Mouse (Mus musculus) frontal cortex, postnatal 14 days (tissue): ENCODE results near the gene 0610037L13Rik.

Experiments
- DNase-seq, 2 experiments: peaks; one replicate each; pipeline ENCODE4 v3.0.0; 2022; ENCODE audit warnings: low spot score in 2 of 2

The 0610037L13Rik gene

DNA sequence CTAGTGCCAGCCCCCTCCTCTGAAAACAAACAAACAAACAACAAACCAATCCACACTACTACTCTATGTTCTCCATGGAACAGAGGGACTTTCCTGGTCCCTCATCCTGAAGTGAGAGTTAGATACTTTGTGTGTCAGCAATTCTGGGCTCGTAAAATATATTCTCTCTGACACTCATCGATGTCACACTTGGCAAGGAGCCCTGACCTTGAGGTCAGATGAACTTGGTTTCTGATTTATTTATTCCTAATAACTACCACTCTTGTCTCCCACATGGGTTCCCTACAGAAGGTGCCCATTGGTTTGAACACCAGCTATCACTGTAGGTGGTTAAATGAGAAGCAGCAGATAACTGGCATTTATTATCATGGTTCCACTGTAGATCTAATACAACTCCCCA, 30.7 kb downstream of the 0610037L13Rik start:
- no peak for DNase-seq

DNA sequence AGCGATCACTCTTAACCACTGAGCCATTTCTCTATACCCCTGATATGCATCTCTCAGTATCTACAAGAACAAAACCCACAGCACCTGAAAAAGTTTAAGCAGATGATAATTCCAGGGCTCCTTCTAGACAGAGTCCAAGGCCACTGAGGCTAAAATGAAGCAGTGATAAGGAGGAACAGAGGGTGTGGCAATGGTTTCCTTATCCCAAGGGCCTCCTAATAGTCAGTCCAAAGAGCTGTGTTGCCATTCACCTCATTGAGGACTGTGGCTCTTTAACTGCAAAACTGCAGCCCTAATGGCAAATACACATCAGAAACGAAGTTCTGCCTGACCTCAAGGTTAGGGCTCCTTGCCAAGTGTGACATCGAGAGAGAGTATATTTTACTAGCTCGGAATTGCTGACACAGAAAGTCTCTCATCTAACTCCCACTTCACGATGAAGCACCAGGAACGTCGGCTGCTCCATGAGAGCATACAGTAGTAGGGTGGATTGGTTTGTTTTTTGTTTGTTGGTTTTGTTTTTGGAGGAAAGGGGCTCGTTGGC, 31.6 kb downstream of the 0610037L13Rik start:
- no peak for DNase-seq

DNA sequence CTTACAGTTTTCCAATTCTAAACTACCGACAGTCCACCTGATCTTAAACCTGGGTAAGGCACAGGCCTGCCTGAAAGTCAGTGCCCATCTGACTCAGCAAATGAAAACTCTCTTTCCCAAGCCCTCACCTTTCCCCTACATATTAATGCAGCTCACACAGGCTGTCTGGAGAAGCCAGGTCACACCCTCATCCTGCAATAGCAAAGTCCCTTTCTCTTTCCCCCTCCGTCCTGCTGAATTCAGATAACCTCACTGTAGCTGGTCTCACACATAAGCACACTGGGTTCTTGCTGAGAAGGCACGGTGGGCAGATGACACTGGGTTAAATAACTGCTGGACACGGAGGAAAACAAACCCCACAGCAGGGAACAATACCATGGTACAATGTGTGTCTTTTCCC, 32.3 kb downstream of the 0610037L13Rik start:
- DNase-seq: no peak

DNA sequence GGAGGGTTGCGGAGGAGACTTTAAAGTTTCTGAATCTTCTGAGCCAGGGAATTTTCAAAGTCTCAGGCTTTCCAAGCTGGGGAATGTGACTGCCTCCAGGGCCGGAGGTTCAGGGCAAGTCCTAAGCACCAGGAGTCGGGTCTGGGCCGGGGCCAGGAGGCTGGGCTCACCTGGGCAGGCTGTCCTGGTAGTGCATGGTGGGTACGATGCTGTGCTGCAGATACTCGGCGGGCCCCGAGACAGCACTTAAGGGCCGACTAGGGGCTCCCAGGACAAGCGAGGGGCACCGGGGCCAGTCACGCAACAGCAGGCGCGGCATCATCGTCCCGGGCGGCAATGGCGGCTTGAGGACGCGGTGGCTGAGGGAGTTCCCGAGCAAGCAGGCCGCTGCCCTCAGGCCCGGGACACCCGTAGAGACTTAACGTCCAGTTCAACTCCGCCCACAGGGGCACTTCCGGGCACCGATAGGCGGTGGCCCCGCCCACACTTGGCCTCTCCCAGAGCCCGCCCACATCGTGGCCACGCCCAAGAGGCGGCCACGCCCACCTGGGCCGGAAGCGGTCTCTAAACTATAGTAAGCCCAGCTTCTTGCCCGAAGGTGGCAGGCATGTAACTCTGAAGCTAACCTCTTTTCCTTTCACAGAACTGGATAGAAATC, 33.7 kb downstream of the 0610037L13Rik start, which contains the start of gene Cpt2:
TSS of gene Cpt2 (minus strand) at position 466 of the 658 bp plus-strand sequence.
- DNase-seq: peak; percentile 68 to 78

DNA sequence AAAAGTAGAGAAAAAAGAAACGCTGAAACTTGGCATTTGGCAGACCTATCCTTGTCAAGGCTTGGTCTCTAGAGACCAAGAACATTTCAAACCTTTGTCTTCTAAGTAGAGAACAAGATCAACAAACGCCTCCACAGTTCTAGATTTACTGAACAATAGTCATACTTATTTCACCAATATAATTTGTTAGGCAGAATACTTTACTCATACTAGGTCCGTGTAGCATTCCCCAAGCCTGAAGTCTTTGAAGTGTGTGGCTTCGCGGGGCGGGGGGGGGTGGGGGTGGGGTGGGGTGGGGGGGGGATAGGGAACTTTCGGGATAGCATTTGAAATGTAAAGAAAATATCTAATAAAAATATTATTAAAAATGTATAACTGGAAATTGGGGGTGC, 34.2 kb downstream of the 0610037L13Rik start:
- DNase-seq: no peak

DNA sequence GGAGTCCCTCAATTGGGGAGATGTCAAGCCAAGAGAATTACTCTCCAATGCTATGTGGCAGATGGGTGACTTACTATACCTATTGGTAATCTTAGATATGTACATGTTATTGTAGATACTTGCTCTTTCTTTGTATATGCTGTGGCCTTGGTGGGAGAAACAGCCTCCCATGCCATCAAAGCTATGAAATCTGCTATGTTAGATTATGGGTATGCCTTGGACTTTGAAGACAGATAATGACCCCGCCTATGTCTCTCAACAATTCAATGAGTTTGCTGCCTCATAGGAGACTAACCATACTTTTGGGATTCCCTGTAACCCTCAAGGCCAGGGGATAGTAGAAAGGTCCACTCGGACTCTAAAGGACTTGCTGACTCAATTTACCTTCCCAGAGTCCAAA, 38.7 kb downstream of the 0610037L13Rik start:
- no peak for DNase-seq

DNA sequence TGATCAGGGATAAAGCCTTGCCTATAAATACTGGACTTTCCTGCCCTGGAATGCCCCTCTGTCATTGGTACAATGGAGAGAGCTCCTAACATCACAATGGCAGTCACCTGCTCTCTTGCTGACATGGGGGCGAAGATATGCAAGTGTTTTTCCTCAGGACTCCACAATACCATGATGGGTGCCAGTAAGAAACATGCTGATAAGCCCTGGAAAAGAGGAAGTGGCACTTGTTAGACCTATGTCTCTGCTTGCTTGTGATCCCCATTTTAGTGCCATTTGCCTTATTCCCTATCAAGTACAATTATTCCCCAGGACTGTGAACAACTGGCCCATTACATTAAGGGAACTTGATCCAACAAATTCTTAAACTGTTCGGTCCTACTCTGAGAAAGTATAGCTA, 39.1 kb downstream of the 0610037L13Rik start:
- no peak for DNase-seq

DNA sequence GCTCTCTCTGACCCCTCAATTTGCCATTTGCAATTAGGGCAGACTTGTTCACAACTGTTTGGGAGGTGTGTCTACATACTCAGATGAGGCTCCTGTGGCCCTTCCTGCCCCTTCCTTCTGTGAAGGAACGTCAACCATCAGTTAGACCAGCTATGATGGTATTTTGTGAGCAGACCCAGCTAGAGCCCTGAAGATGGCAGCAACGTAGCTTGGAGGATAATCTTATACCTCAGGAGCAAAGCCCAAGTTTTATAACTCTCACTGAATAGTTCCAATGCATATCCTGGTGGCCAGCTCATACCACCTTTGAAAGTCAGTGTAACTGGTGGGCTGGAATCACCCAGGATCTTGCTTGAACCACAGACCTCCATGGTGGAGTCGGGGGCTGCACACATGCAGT, 41.8 kb downstream of the 0610037L13Rik start:
- DNase-seq: no peak

DNA sequence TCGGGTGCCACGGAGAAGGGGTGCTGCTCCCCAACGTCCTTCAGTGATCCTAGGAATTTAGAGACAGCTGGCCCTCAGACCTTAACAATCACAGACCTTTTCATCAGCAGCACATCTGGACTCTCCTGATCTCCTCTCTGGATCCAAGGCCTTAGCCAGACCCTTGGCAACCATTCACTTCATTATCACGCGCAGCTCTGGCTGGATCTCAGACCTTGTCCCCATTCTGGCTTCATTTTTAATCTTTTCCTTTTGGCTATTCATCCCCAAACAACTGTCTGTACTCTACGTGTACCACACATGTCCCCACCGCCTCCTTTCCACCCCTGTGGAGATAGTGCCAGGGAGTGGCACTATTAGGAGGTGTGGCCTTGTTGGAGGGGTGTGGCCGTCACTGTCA, 43.6 kb downstream of the 0610037L13Rik start:
- DNase-seq: no peak

DNA sequence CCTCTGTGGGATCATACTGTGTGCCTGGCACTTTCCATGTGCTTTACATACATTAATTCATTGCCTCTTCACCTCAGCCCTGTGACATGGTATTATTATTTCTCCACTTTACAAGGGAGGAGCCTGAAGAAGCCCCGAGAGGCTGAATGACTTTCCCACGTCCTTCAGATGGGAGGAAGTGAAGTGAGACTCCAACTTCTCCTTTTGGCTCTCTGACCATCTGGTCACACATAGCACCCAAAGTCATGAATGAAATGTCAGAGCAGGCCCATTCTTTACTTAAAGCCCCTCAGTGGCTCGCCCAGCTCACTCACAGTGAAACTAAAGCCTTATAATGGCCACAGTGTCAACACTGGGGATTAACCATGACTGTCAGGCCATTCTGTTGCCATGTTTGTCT, 45.6 kb downstream of the 0610037L13Rik start:
- no peak for DNase-seq

DNA sequence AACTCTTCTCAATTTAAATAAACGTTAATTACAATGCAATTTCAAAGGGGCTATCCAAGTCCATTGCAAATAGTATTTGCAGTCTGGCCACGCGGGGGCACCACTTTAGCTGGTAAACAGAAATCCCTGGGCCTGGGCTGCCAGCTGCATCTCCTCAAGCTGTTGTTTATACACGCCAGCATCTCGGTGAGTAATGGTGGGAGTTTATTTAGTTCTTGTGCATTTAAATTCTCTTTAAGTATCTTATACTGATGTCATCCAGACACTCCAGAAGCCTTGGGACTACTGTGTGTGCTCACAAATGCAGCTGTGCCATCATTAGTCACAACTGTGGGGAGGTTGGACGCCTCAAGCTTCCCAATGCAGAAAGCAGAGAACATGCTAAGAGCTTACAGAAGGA, 47.7 kb downstream of the 0610037L13Rik start:
- DNase-seq: peak; percentile 45 to 55

DNA sequence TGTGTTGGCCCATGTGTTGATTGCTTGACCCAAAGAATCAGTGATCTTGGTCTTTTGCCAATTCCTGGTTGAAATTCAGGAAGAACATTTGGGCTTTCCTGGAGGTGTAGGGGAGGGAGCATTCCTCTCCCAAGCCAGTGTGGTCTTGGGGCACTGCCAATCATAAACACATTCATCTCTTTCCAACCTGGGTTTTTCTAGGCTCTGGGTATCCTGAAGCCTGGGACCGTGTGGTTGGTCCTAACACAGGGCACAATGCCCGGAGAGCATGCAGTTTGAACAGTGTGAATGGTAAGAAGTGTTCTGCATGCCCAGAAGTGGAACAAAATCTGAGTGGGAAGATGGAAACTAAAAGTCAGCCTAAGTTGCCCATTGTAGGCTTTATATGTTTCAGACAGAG, 48.5 kb downstream of the 0610037L13Rik start:
- no peak for DNase-seq

DNA sequence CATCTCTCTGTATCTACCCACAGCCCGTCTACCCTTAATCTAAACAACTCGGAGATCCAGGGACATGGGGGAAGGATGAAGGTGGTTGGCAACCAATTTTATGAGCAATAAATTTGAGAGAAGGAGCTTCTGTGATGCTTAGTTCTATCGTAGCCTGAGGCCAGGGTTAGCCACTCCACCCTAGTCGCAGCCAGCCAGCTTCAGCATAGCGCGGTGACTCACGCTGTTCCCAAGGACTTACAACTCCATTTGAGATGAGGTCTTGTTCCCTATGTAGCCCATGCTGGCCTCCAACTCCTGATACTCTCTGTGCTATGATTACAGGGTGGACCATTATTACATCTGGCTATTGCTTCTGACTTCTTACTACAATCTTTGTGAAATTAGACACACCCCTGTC, 53.1 kb downstream of the 0610037L13Rik start:
- DNase-seq: no peak

DNA sequence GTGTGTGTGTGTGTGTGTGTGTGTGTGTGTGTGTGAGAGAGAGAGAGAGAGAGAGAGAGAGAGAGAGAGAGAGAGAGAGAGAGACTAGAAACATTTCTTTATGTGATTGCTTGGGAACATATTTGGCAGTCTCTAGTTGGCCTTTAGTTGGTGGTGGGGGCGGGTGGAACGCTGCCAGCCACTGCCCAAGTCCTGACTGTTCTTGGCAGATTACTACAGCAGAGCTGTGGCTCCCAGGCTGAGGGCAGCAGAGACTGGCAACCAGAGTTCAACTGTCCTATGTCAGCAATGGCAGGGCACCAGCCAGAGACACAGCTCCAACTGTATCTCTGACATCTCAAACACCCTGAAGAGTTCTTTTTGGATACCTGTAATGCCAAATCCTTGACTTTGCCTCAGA, 54.5 kb downstream of the 0610037L13Rik start:
- no peak for DNase-seq
